Mouse (Mus musculus) olfactory bulb, adult 2 months (tissue): ENCODE results near the gene Ccdc84.
A peak's percentile ranks its signal among the peaks of the same experiment; 100 is the strongest.

Experiments
- CTCF ChIP-seq: fragments of 200-500 bp; IDR thresholded peaks from 2 replicates; pipeline ENCODE4 v1.5.1; 2012; ENCODE audit warnings: low read depth, mild to moderate bottlenecking, low read length, moderate library complexity; ENCODE audit not compliant: insufficient read depth
- POLR2A ChIP-seq: fragments of 200-500 bp; IDR thresholded peaks from 2 replicates; pipeline ENCODE4 v1.6.1; 2012; ENCODE audit warnings: mild to moderate bottlenecking, low read depth, low read length, moderate library complexity; ENCODE audit not compliant: insufficient read depth

DNA sequence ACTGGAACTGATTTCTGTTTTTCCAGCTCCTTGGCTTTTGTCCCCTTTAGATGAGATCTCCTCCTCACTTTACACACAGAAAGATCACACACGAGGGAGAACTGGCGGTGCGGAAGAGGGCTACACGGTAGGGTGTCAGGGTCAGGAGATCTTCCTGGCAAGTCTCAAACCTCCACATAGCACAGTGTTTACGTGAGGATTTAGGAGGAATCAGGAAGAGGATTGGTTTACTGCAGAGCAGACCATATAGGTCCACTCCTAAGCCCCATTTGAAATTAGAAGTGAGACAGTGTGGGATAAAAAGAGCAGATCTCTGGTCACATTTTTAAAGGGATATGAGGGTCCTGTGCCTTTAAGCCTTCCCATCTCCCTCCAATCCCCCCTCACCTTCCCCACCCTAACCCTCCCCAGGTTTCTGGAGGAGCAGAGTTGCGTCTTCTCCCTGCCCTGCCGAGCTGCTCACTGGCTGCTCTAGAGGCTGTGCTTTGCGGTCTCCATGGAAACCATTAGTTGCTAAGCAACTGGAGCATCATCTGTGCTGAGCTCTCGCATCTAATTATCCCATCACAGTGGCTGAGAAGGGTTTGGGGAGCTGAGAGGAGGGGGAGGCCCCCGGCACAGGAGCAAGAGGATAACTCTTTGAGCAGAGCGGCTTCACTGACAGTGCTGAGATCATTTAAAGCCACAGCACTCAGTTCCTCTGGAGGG is 38.8 kb upstream of the Ccdc84 start:
- peak; percentile 61 for TF ChIP-seq POLR2A
- TF ChIP-seq CTCF = no peak
